Mouse (Mus musculus): ENCODE results near the gene Akain1.

The Akain1 gene

DNA sequence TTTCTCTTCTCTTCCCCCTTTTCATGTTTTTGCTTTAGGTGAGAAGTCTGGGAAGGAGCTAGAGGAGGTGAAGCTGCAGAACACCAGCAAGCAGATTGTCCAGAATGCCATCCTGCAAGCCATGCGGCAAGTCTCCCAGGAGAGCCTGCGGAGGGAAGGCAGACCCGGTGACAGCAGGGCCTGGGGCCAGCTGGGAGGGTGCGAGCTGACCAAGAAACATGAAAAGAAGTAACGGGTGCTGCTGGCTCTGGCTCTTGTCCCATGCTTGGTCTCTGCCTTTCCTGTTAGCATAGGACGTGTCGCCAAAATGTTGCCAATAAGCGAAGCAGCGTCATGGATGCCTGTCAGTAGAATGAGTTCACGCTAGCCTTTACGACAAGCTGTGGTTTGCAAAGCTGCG is 48.0 kb downstream of the Akain1 start:
- DNase-seq, result no peak

DNA sequence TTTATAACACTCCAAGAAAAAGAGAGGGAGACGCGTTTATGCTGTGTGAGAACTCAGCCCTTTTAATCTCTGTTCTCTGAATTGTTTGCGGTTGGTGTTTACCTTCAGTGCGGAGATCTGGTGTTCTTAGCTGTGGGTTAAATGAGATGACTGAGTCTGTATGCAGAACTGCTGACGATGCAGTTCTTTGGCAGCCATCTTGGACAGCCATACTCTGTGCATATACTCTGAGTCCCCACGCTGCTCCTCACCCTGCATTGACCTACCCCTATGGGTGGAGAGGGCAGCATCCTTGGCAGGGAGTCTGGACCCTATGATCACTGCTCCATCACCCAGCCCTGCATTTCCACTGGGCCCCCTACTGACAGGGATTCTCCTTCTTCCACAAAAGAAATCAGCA is 48.8 kb downstream of the Akain1 start:
- no peak for DNase-seq

GRCm38 (mm10) chr17:69488826-69489225 is 49.7 kb downstream of the Akain1 start:
- no peak for DNase-seq

- no peak for DNase-seq
These were observed 53.2 kb downstream of the Akain1 start for GRCm38 (mm10) chr17:69492368-69492767.

GRCm38 (mm10) chr17:69495531-69495930 is 56.4 kb downstream of the Akain1 start:
- DNase-seq, result no peak

DNA sequence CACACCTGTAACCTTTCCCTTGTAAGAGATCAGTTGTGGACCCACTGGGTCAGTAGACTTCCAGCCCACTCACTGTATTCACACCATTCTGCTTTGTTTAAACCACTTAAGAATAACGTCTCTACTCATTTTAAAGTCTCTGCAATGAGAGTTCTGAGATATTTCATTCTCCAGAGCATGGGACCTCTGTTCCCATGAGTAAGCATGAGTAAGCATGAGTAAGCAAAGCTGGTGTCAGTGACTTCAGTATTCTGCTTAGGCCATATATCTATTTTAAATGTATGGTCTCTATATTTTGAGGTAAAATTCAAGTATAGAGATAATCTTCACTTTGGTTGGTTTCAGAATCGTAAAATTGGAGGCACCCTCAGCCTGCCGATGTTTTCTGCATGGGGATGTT is 57.0 kb downstream of the Akain1 start:
- DNase-seq, result no peak

GRCm38 (mm10) chr17:69497315-69497714 is 58.2 kb downstream of the Akain1 start:
- no peak for DNase-seq

DNA sequence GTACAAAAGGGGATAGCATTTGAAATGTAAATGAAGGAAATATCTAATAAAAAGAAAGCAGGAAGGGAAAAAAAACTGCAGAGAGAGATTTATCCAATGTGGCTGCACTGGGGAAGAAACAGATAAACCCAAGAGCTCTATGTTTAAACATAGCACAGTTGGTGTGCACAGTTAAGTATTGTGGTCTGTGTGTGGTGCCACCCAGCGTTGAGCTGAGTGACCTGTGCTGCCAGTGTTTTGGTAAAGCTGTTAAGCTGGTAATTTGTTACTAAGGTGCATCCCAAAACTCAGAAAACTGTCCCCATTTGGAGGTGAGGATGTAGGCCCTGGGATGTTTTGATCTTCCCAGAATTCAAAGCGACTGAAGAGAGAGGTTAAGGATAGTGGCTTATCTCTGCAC is 59.8 kb downstream of the Akain1 start:
- DNase-seq, result no peak

- no peak for DNase-seq
These were observed 60.3 kb downstream of the Akain1 start for GRCm38 (mm10) chr17:69499441-69499840.

- no peak for DNase-seq
These were observed 66.9 kb downstream of the Akain1 start for GRCm38 (mm10) chr17:69506070-69506469.

GRCm38 (mm10) chr17:69516344-69516907 is 77.3 kb downstream of the Akain1 start:
- no peak for DNase-seq

GRCm38 (mm10) chr17:69531472-69531871 is 92.3 kb downstream of the Akain1 start:
- DNase-seq, result no peak
